Mouse (Mus musculus) kidney, postnatal 0 days (tissue): ENCODE results near the gene Hepacam. TPM values are rescaled to one million over a fixed set of nuclear protein-coding genes. Genes with fewer than 3 reads are reported as not detected.

Experiments used
- ATAC-seq: fragments of 200-750 bp; cut with Nextera tagmentation; replicated peaks from 2 replicates; pipeline ENCODE4 v1.8.0; 2017; ENCODE audit warnings: low read depth, moderate number of reproducible peaks, moderate TSS enrichment, moderate library complexity; ENCODE audit not compliant: low FRiP score
- DNase-seq: peaks from one replicate; pipeline ENCODE4 v3.0.0-alpha.2; 2016; ENCODE audit warnings: low spot score
- H3K27ac ChIP-seq: fragments of 300-500 bp; sonication (generic); 2 replicates; pipeline ENCODE4 v1.5.1; 2014; ENCODE audit warnings: mild to moderate bottlenecking
- H3K27me3 ChIP-seq: fragments of 300-500 bp; sonication (generic); 2 replicates; pipeline ENCODE4 v1.6.1; 2014; ENCODE audit warnings: low read length, mixed read lengths; ENCODE audit not compliant: insufficient read depth
- H3K36me3 ChIP-seq: fragments of 300-500 bp; sonication (generic); 2 replicates; pipeline ENCODE4 v1.6.1; 2014; ENCODE audit warnings: low read length, mixed read lengths; ENCODE audit not compliant: insufficient read depth
- H3K4me1 ChIP-seq: fragments of 300-500 bp; sonication (generic); replicated peaks from 2 replicates; pipeline ENCODE4 v1.6.1; 2014; ENCODE audit warnings: antibody characterized with exemption, low read length, mixed read lengths; ENCODE audit not compliant: insufficient read depth
- H3K4me2 ChIP-seq: fragments of 300-500 bp; sonication (generic); 2 replicates; pipeline ENCODE4 v1.6.1; 2014; ENCODE audit warnings: mild to moderate bottlenecking, low read length, moderate library complexity, mixed read lengths
- H3K4me3 ChIP-seq: fragments of 300-500 bp; sonication (generic); replicated peaks from 2 replicates; pipeline ENCODE4 v1.5.1; 2014; ENCODE audit warnings: low read depth, low read length
- H3K9ac ChIP-seq: fragments of 300-500 bp; sonication (generic); 2 replicates; pipeline ENCODE4 v1.6.1; 2014; ENCODE audit warnings: low read depth, low read length
- H3K9me3 ChIP-seq: fragments of 300-500 bp; sonication (generic); replicated peaks from 2 replicates; pipeline ENCODE4 v1.6.1; 2016; ENCODE audit warnings: low read length, inconsistent platforms, mixed read lengths
- CTCF ChIP-seq: IDR thresholded peaks from 2 replicates; pipeline ENCODE4 v1.5.1; 2016; ENCODE audit warnings: antibody characterized with exemption, low read depth, mild to moderate bottlenecking, moderate library complexity
- WGBS: fragments of 180-500 bp; shearing (Covaris S2); extraction: QIAGEN DNeasy Blood & Tissue Kit; methylation state at CpG from one replicate; pipeline ENCODE4 v1.1.7; 2014; 5-methylcytosine and 5-hydroxymethylcytosine counted together
- polyA plus RNA-seq: library from polyadenylated mRNA; unstranded; fragments of >200 nt; fragmentation: Nextera tagmentation; extraction: Ambion mirVana; gene quantifications from 2 replicates; pipeline ENCODE4 v1.2.1, GENCODE M21; 2015

The Hepacam gene
- polyA plus RNA-seq: 0.09 and 0.16 TPM in 2 replicates

GRCm38 (mm10) chr9:37367301-37368080 is at the start of gene Hepacam:
TSS of gene Hepacam (plus strand) at chr9:37367351.
- H3K36me3 ChIP-seq: no peaks in the 10 kb centered on the region
- 87% methylated on average over 17 of the region's 17 CpGs for WGBS
- no peak for DNase-seq
- H3K27ac ChIP-seq: no peak within 1 kb of the TSS
- no peak within 1 kb of the TSS for H3K9ac ChIP-seq
- no peaks in the 10 kb centered on the region for H3K4me1 ChIP-seq
- no peak for TF ChIP-seq CTCF
- ATAC-seq: no peak
- H3K9me3 ChIP-seq: no peaks in the 10 kb centered on the region
- H3K27me3 ChIP-seq: no peaks in the 10 kb centered on the region
- H3K4me2 ChIP-seq: no peak within 1 kb of the TSS
- no peak within 1 kb of the TSS for H3K4me3 ChIP-seq

GRCm38 (mm10) chr9:37329456-37329855 is 37.7 kb upstream of the Hepacam start:
- Histone ChIP-seq H3K9ac (no peak overlapping the region), H3K4me2 (no peak overlapping the region), H3K27me3 (no peaks in the 10 kb centered on the region), H3K27ac (no peak overlapping the region), H3K9me3 (no peaks in the 10 kb centered on the region), H3K4me1 (no peaks in the 10 kb centered on the region), H3K36me3 (no peaks in the 10 kb centered on the region), H3K4me3 (no peak overlapping the region)
- WGBS: 41% methylated on average over 3 of the region's 3 CpGs
- TF ChIP-seq CTCF: peak; percentile 82
- peak; percentile 67 for DNase-seq
- ATAC-seq: no peak

GRCm38 (mm10) chr9:37345406-37345805 is 21.7 kb upstream of the Hepacam start:
- Histone ChIP-seq H3K9me3 (no peaks in the 10 kb centered on the region), H3K27me3 (no peaks in the 10 kb centered on the region), H3K4me1 (no peaks in the 10 kb centered on the region), H3K36me3 (no peaks in the 10 kb centered on the region), H3K9ac (no peak overlapping the region), H3K4me2 (no peak overlapping the region), H3K27ac (no peak overlapping the region), H3K4me3 (no peak overlapping the region)
- no peak for DNase-seq
- TF ChIP-seq CTCF: no peak
- WGBS: 79% methylated on average over 3 of the region's 3 CpGs
- no peak for ATAC-seq

GRCm38 (mm10) chr9:37347184-37347987 is 19.8 kb upstream of the Hepacam start:
- peak overlapping the region; percentile 74 for H3K9ac ChIP-seq
- H3K27ac ChIP-seq: peak overlapping the region; percentile 83
- H3K36me3 ChIP-seq: no peaks in the 10 kb centered on the region
- H3K9me3 ChIP-seq: no peaks in the 10 kb centered on the region
- TF ChIP-seq CTCF: no peak
- no peaks in the 10 kb centered on the region for H3K4me1 ChIP-seq
- WGBS: 19% methylated on average over 12 of the region's 12 CpGs
- peak overlapping the region; percentile 68 for H3K4me3 ChIP-seq
- DNase-seq (no peak), ATAC-seq (no peak)
- no peaks in the 10 kb centered on the region for H3K27me3 ChIP-seq
- H3K4me2 ChIP-seq: peak overlapping the region; percentile 87

GRCm38 (mm10) chr9:37347988-37348642 is 19.0 kb upstream of the Hepacam start, which contains the start of gene Ccdc15:
TSS of gene Ccdc15 (minus strand) at chr9:37348432.
- Histone ChIP-seq H3K4me2 (peak within 1 kb of the TSS; percentile 87), H3K9me3 (no peaks in the 10 kb centered on the region), H3K4me3 (peak within 1 kb of the TSS; percentile 68), H3K36me3 (no peaks in the 10 kb centered on the region), H3K27me3 (no peaks in the 10 kb centered on the region), H3K27ac (peak within 1 kb of the TSS; percentile 83), H3K9ac (peak within 1 kb of the TSS; percentile 74), H3K4me1 (no peaks in the 10 kb centered on the region)
- TF ChIP-seq CTCF: peak; percentile 29
- under 1% methylated on average over 41 of the region's 41 CpGs for WGBS
- ATAC-seq (peak; percentile 99), DNase-seq (peak; percentile 98)

GRCm38 (mm10) chr9:37349050-37349449 is 18.1 kb upstream of the Hepacam start:
- no peak for TF ChIP-seq CTCF
- WGBS: 95% methylated on average over 3 of the region's 3 CpGs
- Histone ChIP-seq H3K9ac (peak overlapping the region; percentile 74; the same call in 1 of the 2 replicates), H3K27ac (no peak overlapping the region; the same call in 1 of the 2 replicates), H3K36me3 (no peaks in the 10 kb centered on the region), H3K27me3 (no peaks in the 10 kb centered on the region), H3K9me3 (no peaks in the 10 kb centered on the region), H3K4me3 (peak overlapping the region; percentile 68), H3K4me1 (no peaks in the 10 kb centered on the region), H3K4me2 (peak overlapping the region; percentile 87)
- DNase-seq: no peak
- no peak for ATAC-seq
